Mouse (Mus musculus) hindbrain, embryonic 11.5 days (tissue): ENCODE data around the gene Ubp1. TPM values are rescaled to one million over a fixed set of nuclear protein-coding genes. Genes with fewer than 3 reads are reported as not detected.
A peak's percentile ranks its signal among the peaks of the same experiment; 100 is the strongest.

Experiments used
- ATAC-seq: fragments of 200-750 bp; cut with Nextera tagmentation; 2 replicates; pipeline ENCODE4 v1.8.0; 2017; ENCODE audit warnings: mild to moderate bottlenecking, moderate TSS enrichment, moderate library complexity; ENCODE audit not compliant: low FRiP score
- DNase-seq: peaks from one replicate; pipeline ENCODE4 v3.0.0-alpha.2; 2015; ENCODE audit warnings: low spot score
- H3K27ac ChIP-seq: fragments of 300-500 bp; sonication (generic); 2 replicates; pipeline ENCODE4 v1.5.1; 2014; ENCODE audit warnings: mild to moderate bottlenecking, low read depth, low read length
- H3K27me3 ChIP-seq: fragments of 300-500 bp; sonication (generic); 2 replicates; pipeline ENCODE4 v1.6.1; 2014; ENCODE audit warnings: mild to moderate bottlenecking, low read length, moderate library complexity, mixed read lengths; ENCODE audit not compliant: control insufficient read depth, insufficient read depth
- H3K36me3 ChIP-seq: fragments of 300-500 bp; sonication (generic); 2 replicates; pipeline ENCODE4 v1.6.1; 2014; ENCODE audit warnings: mild to moderate bottlenecking, low read length, moderate library complexity, mixed read lengths; ENCODE audit not compliant: control insufficient read depth, insufficient read depth
- H3K4me1 ChIP-seq: fragments of 300-500 bp; sonication (generic); replicated peaks from 2 replicates; pipeline ENCODE4 v1.6.1; 2014; ENCODE audit warnings: low read length, mixed read lengths; ENCODE audit not compliant: control insufficient read depth, insufficient read depth
- H3K4me2 ChIP-seq: fragments of 300-500 bp; sonication (generic); replicated peaks from 2 replicates; pipeline ENCODE4 v1.6.1; 2014; ENCODE audit warnings: mild to moderate bottlenecking, low read depth, low read length
- H3K4me3 ChIP-seq: fragments of 300-500 bp; sonication (generic); 2 replicates; pipeline ENCODE4 v1.5.1; 2014; ENCODE audit warnings: low read depth, low read length
- H3K9ac ChIP-seq: fragments of 300-500 bp; sonication (generic); 2 replicates; pipeline ENCODE4 v1.6.1; 2014; ENCODE audit warnings: low read depth, low read length
- H3K9me3 ChIP-seq: fragments of 300-500 bp; sonication (generic); 2 replicates; pipeline ENCODE4 v1.6.1; 2016; ENCODE audit warnings: low read length; ENCODE audit not compliant: control insufficient read depth
- whole genome bisulfite sequencing: fragments of 180-500 bp; shearing (Covaris S2); extraction: QIAGEN DNeasy Blood & Tissue Kit; methylation state at CpG from one replicate; pipeline ENCODE4 v1.1.7; 2014; 5-methylcytosine and 5-hydroxymethylcytosine counted together
- polyA plus RNA-seq: library from polyadenylated mRNA; unstranded; fragments of >200 nt; fragmentation: Nextera tagmentation; extraction: Ambion mirVana; gene quantifications from 2 replicates; pipeline ENCODE4 v1.2.1, GENCODE M21; 2014

The Ubp1 gene
- polyA plus RNA-seq, 1 experiment from 2014 or later: 47.0 TPM

- DNase-seq (no peak), ATAC-seq (no peak)
- Histone ChIP-seq H3K27ac (no peak overlapping the region), H3K9ac (no peak overlapping the region), H3K27me3 (no peaks in the 10 kb centered on the region), H3K9me3 (no peaks in the 10 kb centered on the region), H3K4me2 (no peak overlapping the region), H3K4me3 (no peak overlapping the region), H3K36me3 (no peaks in the 10 kb centered on the region), H3K4me1 (no peaks in the 10 kb centered on the region)
- 62% methylated on average over 18 of the region's 18 CpGs for WGBS
Measured at GRCm38 (mm10) chr9:114011203-114011602, 80.5 kb downstream of the Ubp1 start.

GRCm38 (mm10) chr9:114014034-114014433 is 83.3 kb downstream of the Ubp1 start:
- no peaks in the 10 kb centered on the region for H3K4me1 ChIP-seq
- H3K9me3 ChIP-seq: no peaks in the 10 kb centered on the region
- no peaks in the 10 kb centered on the region for H3K36me3 ChIP-seq
- no peak overlapping the region for H3K4me3 ChIP-seq
- WGBS: 89% methylated on average over 1 of the region's 1 CpGs
- no peaks in the 10 kb centered on the region for H3K27me3 ChIP-seq
- DNase-seq (no peak), ATAC-seq (no peak)
- H3K27ac ChIP-seq: no peak overlapping the region
- H3K9ac ChIP-seq: no peak overlapping the region
- no peak overlapping the region for H3K4me2 ChIP-seq

- no peak overlapping the region for H3K4me3 ChIP-seq
- H3K4me2 ChIP-seq: no peak overlapping the region
- DNase-seq (no peak), ATAC-seq (no peak)
- H3K9me3 ChIP-seq: no peaks in the 10 kb centered on the region
- H3K9ac ChIP-seq: no peak overlapping the region
- H3K36me3 ChIP-seq: no peaks in the 10 kb centered on the region
- WGBS: 86% methylated on average over 4 of the region's 4 CpGs
- no peak overlapping the region for H3K27ac ChIP-seq
- H3K27me3 ChIP-seq: no peaks in the 10 kb centered on the region
- H3K4me1 ChIP-seq: no peaks in the 10 kb centered on the region
Measured at GRCm38 (mm10) chr9:114015724-114016123, 85.0 kb downstream of the Ubp1 start.

- ATAC-seq (no peak), DNase-seq (no peak)
- 82% methylated on average over 4 of the region's 4 CpGs for WGBS
- Histone ChIP-seq H3K4me3 (no peak overlapping the region), H3K4me1 (no peaks in the 10 kb centered on the region), H3K9me3 (no peaks in the 10 kb centered on the region), H3K9ac (no peak overlapping the region), H3K27me3 (no peaks in the 10 kb centered on the region), H3K27ac (no peak overlapping the region), H3K4me2 (no peak overlapping the region), H3K36me3 (no peaks in the 10 kb centered on the region)
Measured at GRCm38 (mm10) chr9:114016402-114016801, 85.7 kb downstream of the Ubp1 start.

- no peaks in the 10 kb centered on the region for H3K4me1 ChIP-seq
- ATAC-seq (no peak), DNase-seq (no peak)
- WGBS: 92% methylated on average over 7 of the region's 7 CpGs
- no peaks in the 10 kb centered on the region for H3K36me3 ChIP-seq
- no peak overlapping the region for H3K4me3 ChIP-seq
- no peaks in the 10 kb centered on the region for H3K9me3 ChIP-seq
- no peak overlapping the region for H3K4me2 ChIP-seq
- no peak overlapping the region for H3K27ac ChIP-seq
- no peak overlapping the region for H3K9ac ChIP-seq
- no peaks in the 10 kb centered on the region for H3K27me3 ChIP-seq
Measured at GRCm38 (mm10) chr9:114019012-114019762, 88.5 kb downstream of the Ubp1 start.

GRCm38 (mm10) chr9:114022141-114022540 is 91.4 kb downstream of the Ubp1 start:
- Histone ChIP-seq H3K9me3 (no peaks in the 10 kb centered on the region), H3K4me1 (no peaks in the 10 kb centered on the region), H3K27ac (no peak overlapping the region), H3K4me2 (no peak overlapping the region), H3K9ac (no peak overlapping the region), H3K4me3 (no peak overlapping the region), H3K36me3 (no peaks in the 10 kb centered on the region), H3K27me3 (no peaks in the 10 kb centered on the region)
- WGBS: 61% methylated on average over 4 of the region's 4 CpGs
- ATAC-seq: no peak
- DNase-seq: no peak

GRCm38 (mm10) chr9:114025182-114025581 is 94.4 kb downstream of the Ubp1 start:
- Histone ChIP-seq H3K4me3 (no peak overlapping the region), H3K27ac (no peak overlapping the region), H3K27me3 (no peaks in the 10 kb centered on the region), H3K9ac (no peak overlapping the region), H3K4me1 (no peaks in the 10 kb centered on the region), H3K4me2 (no peak overlapping the region), H3K9me3 (no peaks in the 10 kb centered on the region), H3K36me3 (no peaks in the 10 kb centered on the region)
- DNase-seq (no peak), ATAC-seq (no peak)
- 60% methylated on average over 9 of the region's 9 CpGs for WGBS

- Histone ChIP-seq H3K9ac (peak overlapping the region; percentile 69), H3K27ac (no peak overlapping the region), H3K4me1 (no peaks in the 10 kb centered on the region), H3K9me3 (no peaks in the 10 kb centered on the region), H3K4me2 (peak overlapping the region; percentile 59), H3K36me3 (no peaks in the 10 kb centered on the region), H3K27me3 (no peaks in the 10 kb centered on the region), H3K4me3 (peak overlapping the region; percentile 56)
- DNase-seq: peak; percentile 33
- no peak for ATAC-seq
- WGBS: 25% methylated on average over 8 of the region's 8 CpGs
Measured at GRCm38 (mm10) chr9:114025846-114026245, 95.1 kb downstream of the Ubp1 start.

- DNase-seq (peak; percentile 93), ATAC-seq (peak; percentile 97)
- Histone ChIP-seq H3K27me3 (no peaks in the 10 kb centered on the region), H3K9ac (peak overlapping the region; percentile 69), H3K36me3 (no peaks in the 10 kb centered on the region), H3K4me2 (peak overlapping the region; percentile 59), H3K9me3 (no peaks in the 10 kb centered on the region), H3K27ac (no peak overlapping the region), H3K4me1 (no peaks in the 10 kb centered on the region), H3K4me3 (peak overlapping the region; percentile 56)
- WGBS: under 1% methylated on average over 47 of the region's 52 CpGs
Measured at GRCm38 (mm10) chr9:114026261-114026934, 95.7 kb downstream of the Ubp1 start.
